Mouse (Mus musculus) left cerebral cortex, postnatal 36 days (tissue): Measurements from ENCODE around the gene Tstd2. TPM values are rescaled to one million over a fixed set of nuclear protein-coding genes. Genes with fewer than 3 reads are reported as not detected.

Experiments used
- DNase-seq, 2 experiments: peaks; one replicate each; pipeline ENCODE4 v3.0.0; 2021 to 2022; ENCODE audit warnings: low spot score in 2 of 2, mixed read lengths in 1 of 2
- intact Hi-C: fragments of 180-260 bp; cut with DNase I; formaldehyde crosslinking; loops from one replicate; pipeline ENCODE4 v1.15.1; 2025
- total RNA-seq, 2 experiments: library from RNA; stranded (reverse); gene quantifications; 2 replicates each; pipeline ENCODE4 v1.2.3; 2021

Gene Tstd2
- total RNA-seq, 2 experiments from 2014 or later = 14.3 to 21.4 TPM

DNA sequence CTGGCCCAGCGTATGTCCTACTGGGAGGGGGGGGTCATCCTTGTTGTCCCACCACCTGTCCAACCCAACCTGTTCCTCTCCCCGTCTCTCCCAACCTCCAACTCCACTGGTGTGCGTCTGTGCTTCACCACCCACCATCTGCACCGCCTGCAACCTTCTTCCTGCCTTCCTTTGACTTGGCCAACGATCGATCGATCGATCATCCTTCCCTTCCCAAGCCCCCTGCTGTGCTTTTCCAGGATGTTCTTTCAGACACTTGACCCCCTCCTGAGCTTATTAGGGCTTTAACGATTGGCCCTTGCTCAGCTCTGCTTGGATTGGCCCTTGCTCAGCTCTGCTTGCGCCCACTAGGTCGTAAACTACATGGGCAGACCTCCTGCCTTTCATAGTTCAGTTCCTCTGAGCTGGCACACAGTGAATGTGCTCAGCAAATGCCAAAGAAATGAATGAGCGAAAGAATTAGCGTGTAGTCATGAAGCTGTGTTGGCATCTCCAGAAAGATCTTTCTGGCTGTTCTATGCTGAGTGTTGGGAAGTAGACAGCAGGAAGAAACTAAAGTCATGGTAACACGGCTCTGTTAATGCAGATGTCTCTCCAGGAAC lies 48.9 kb downstream of the Tstd2 start:
- intact Hi-C loops = no loop called here
- DNase-seq = no peak

DNA sequence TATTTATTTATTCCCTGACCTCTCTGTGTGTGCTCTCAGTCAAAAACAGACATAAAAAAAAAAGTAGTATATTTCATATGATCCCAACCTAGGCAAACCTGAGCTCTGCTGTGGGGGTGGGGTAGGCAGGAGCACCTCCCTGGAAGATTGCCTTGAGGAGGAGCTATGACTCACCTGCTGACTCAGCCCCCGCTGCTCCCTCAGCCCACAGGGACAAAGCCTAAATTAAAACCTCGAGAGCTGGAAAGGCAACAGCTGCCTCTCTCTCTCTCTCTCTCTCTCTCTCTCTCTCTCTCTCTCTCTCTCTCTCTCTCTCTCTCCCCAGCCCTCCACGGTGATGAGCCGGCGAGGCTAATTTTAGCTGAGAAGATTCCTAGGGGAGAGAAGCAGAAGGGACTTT lies 50.6 kb downstream of the Tstd2 start:
- intact Hi-C loops = loop anchor here (1.0 to 2.0 kb wide), 2 partner anchors 27 to 49 kb away; partner anchors contain the start of gene Tmod1
- DNase-seq = peak; percentile 83 to 86

GRCm38 (mm10) chr4:46087427-46087771 lies 51.1 kb downstream of the Tstd2 start:
- intact Hi-C loops = loop anchor here (2.0 kb wide), 1 partner anchor 49 kb away; the partner anchor contains the start of gene Tmod1

DNA sequence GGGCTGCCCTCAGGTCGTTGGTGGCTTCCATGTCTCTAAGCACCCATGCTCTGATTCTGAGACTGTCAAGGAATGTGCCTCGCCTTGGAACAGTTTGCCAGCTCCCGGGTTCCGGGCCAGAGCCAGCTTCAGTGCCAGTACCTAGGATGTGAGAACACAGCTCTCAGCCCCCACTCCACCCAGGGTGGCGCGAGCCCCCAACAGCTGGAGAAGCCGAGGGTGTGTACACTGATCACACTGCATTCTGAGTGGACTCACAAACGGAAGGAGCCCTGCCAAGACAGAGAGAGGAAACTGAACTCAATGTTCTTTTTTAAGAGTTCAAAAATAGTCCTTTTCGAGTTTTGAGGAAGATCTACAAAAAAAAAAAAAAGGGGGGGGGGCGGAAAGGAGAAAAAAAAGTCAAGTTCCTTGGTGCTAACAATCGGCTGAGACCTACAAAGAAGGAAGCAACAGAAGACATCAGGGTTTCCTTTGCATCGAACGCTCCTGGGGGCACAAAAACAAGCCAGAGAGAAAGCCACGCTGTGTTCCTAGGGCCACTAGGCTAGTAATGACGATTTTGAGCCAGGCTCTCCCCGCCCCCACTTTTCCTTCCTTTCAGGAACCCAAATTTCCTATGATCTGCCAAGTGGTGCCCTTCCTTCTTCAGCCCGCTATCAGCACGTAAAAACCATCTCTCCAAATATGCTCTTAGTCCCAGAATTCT lies 51.6 kb downstream of the Tstd2 start:
- intact Hi-C loops = loop anchor here (2.0 kb wide), 1 partner anchor 48 kb away; the partner anchor contains the start of gene Tmod1
- peak; percentile 77 to 81 for DNase-seq

More at GRCm38 (mm10) chr4:46087427-46087771, 51.1 kb downstream of the Tstd2 start:
- DNase-seq = peak; percentile 73 to 79

- DNase-seq = no peak
- intact Hi-C loops = no loop called here
Measured at GRCm38 (mm10) chr4:46085223-46085811, 53.2 kb downstream of the Tstd2 start.

DNA sequence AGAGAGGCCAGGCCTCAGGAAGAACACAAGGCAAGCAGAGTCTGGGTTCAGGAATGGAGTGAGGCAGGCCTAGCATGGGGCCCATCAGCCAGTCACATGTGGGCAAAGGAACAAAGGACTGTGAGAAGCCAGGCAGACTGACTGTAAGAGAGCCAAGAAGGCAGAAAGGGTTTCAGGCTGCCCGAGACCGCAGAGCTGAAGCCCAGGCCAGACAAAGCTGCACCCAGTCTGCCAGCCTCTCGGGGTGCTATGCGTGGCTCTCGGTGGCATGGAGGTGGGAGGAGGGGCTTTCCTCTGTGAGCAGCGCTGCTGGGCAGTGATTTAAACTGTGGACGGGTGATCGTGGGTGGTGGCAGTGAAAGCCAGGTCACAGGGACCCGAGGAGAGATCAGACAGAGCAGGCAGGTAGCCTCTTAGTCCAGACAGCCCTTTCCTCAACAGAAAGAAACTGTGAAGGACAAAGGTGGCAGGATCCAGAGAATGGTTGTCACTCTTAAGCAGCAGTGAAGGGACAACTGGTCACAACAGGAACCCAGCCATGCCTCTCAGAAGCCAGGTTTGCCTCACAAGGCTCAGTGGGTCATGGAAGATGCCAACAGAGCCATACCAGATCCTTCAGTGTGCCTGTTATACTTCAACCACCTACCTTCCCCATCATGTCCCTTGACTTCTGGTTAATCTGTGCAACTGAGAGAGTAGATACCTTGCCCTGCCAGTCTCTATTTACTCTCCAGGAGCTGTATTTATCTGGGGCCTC lies 53.9 kb downstream of the Tstd2 start:
- no peak for DNase-seq
- intact Hi-C loops = no loop called here

GRCm38 (mm10) chr4:46082555-46082954 lies 55.9 kb downstream of the Tstd2 start:
- DNase-seq = no peak
- intact Hi-C loops = no loop called here

- intact Hi-C loops = no loop called here
- DNase-seq = no peak
Measured at GRCm38 (mm10) chr4:46080261-46080660, 58.2 kb downstream of the Tstd2 start.

DNA sequence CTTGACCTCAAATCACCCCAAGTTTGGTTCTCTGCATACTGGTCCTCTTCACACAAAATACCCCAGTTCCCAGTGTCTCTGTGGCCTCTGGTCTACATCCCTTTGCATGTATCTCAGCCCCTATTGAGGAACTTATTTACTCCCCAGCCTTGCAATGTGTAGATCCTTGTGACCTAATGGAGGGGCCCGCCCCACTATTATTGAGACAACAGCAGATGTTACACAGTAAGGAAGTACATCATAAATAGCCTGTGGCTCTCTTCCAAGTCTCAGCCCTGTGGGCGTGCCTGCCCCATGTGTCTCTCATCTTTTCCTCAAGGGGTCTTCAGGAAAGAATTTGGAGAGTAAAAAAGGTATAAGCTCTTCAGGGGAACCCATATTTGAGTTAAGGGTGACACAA lies 61.6 kb downstream of the Tstd2 start:
- DNase-seq = no peak
- intact Hi-C loops = no loop called here

GRCm38 (mm10) chr4:46075664-46076063 lies 62.8 kb downstream of the Tstd2 start:
- intact Hi-C loops = no loop called here
- no peak for DNase-seq

GRCm38 (mm10) chr4:46073736-46074135 lies 64.8 kb downstream of the Tstd2 start:
- no peak for DNase-seq
- intact Hi-C loops = no loop called here

GRCm38 (mm10) chr4:46072631-46073030 lies 65.9 kb downstream of the Tstd2 start:
- DNase-seq = no peak
- intact Hi-C loops = no loop called here

DNA sequence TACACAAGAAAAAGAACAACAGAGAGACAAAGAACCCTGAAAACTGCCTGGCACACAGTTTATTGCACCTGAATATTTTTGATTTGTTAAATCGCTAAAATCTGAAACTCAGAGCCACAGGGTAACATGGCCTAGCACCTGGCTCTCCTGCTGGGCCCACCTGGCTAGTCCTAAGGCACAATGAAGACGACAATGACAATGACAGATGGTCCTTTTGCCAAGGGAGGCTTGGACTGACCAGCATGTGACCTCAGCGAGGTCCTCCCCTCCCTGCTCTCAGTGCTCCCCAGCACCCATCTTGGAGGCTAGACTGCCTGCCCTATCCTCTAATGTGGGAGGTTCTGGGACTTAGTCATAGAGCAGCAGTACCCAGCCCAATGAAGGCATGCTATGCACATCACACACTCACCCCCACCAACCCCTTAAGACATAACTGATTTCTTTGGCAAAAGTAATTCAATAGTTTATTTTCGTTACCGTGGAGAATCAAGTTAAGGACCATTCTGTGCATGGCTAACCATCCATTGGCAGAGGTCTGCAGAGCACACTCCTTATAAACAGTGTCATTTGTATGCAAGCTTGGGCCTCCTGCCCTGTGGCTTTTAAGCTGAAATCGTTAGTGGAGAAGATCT lies 68.5 kb downstream of the Tstd2 start:
- intact Hi-C loops = no loop called here

DNA sequence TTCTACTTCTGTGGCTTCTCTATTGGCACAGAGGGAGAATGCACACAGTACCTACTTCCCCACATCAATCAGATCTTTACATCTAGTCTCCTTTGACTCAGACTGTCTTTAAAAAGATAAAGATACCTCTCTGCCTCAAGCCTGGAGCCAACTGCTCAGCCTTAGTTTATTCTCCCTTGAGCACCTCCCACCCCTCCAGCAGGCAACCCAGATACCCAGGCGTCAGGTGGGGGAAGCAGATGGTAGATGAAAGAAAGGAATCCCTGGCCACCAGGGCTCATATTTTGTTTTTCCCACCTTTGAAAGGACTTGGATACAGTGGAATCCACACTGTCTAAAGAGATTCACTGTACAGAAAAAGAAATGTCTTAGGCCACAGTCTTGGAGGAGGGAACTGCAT lies 69.9 kb downstream of the Tstd2 start:
- intact Hi-C loops = no loop called here
- peak; percentile 54 to 62 for DNase-seq

More for the DNA sequence above, 68.5 kb downstream of the Tstd2 start:
- no peak for DNase-seq

- DNase-seq = no peak
- intact Hi-C loops = no loop called here
Measured at GRCm38 (mm10) chr4:46068060-46068459, 70.4 kb downstream of the Tstd2 start.

DNA sequence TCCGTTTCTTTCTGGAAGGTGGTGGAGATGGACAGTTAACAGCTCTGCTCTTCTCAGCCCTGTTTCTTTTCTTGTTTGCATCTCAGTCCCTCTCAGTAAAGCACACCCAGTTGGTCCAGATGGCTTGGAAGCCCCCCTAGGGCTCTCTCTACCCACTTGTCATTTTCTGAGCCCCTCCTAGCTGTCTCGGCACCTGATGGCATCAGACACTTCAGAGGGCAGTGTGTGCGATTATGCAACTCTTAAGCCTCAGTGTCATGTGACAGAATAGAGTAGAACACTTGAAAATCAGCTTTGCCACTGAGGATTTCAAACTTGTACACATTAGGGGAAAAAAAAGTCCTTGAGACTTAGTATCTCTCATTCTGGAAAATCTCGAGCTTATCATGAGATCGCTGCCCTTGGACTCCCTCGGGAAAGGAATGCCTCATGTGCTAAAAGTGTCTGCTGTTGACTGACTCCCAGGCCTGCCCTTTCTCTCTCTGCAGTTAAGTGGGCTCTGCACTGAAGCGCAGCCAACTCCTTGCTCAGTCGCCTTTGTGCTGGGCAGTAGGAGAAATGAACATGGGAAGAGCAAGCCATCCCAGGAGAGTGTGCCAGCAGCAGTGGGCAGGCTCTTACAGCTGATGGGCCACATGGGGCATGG lies 72.7 kb downstream of the Tstd2 start:
- intact Hi-C loops = no loop called here

GRCm38 (mm10) chr4:46064961-46065360 lies 73.5 kb downstream of the Tstd2 start:
- no peak for DNase-seq
- intact Hi-C loops = no loop called here

More for the DNA sequence above, 72.7 kb downstream of the Tstd2 start:
- no peak for DNase-seq
